Mouse (Mus musculus): ENCODE measurements around the gene Tpst1. TPM values are rescaled to one million over a fixed set of nuclear protein-coding genes. Genes with fewer than 3 reads are reported as not detected.

The Tpst1 gene
- polyA plus RNA-seq, 1 experiment from 2014 or later: 57.0 TPM

DNA sequence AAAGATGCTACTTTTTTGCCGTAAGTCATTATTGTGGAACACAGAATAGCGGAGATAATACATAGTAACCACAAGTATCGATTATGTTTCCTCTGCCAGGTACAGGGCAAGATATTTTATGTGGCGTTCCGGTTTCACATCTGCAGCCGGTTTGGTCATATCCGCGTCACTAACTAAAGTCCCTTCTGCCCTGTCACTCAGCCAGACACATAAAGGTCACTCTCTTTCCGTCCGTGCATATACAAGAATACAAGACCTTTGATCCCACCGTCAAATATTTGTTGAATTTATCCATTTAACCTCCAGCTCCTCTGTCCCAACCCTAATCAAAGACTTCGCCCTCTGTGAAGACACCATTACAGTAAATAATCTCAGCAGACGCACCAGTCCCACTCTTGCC lies 63.5 kb downstream of the Tpst1 start:
- no peak overlapping the region for H3K4me2 ChIP-seq (ENCODE audit: low read depth)
- no peaks in the 10 kb centered on the region for H3K27me3 ChIP-seq (ENCODE audit: control insufficient read depth, insufficient read depth, low read length)
- no peak for DNase-seq (ENCODE audit: low spot score)
- H3K4me1 ChIP-seq (ENCODE audit: control insufficient read depth, insufficient read depth, low read length): no peaks in the 10 kb centered on the region
- H3K36me3 ChIP-seq (ENCODE audit: control insufficient read depth, insufficient read depth, low read length): no peaks in the 10 kb centered on the region
- no peak overlapping the region for H3K4me3 ChIP-seq (ENCODE audit: low read depth, low read length)
- H3K9me3 ChIP-seq (ENCODE audit: control insufficient read depth, low read length): no peaks in the 10 kb centered on the region
- H3K9ac ChIP-seq (ENCODE audit: low read length): no peak overlapping the region
- WGBS: 95% methylated on average over 13 of the region's 13 CpGs
- ATAC-seq (ENCODE audit: insufficient read depth, low FRiP score, low TSS enrichment): no peak
- H3K27ac ChIP-seq (ENCODE audit: low read depth, low read length): no peak overlapping the region

DNA sequence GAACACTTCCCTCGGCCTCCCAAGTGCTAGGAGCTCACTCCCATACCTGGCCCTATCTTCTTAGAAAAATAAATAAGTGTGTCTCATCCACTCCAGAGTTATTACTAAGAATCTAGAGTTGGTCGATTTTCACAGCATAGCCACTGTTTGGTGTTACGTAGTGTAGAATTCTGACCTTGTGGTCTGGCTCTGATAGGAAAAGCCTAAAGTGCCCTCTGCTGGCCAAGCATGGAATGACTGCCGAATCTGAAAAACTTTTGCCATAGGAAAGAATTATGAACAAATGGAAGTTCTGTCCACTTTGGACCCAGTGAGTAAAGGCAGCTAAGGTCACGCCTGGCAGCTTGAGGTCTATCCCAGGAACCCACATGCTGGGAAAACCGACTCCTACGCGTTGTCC lies 66.3 kb downstream of the Tpst1 start:
- H3K4me3 ChIP-seq (ENCODE audit: low read depth, low read length): no peak overlapping the region
- H3K27ac ChIP-seq (ENCODE audit: low read depth, low read length): no peak overlapping the region
- ATAC-seq (ENCODE audit: insufficient read depth, low FRiP score, low TSS enrichment): no peak
- peak; percentile 71 for DNase-seq (ENCODE audit: low spot score)
- no peak overlapping the region for H3K4me2 ChIP-seq (ENCODE audit: low read depth)
- H3K9me3 ChIP-seq (ENCODE audit: control insufficient read depth, low read length): no peaks in the 10 kb centered on the region
- WGBS: 31% methylated on average over 8 of the region's 8 CpGs
- H3K9ac ChIP-seq (ENCODE audit: low read length): no peak overlapping the region
- no peaks in the 10 kb centered on the region for H3K36me3 ChIP-seq (ENCODE audit: control insufficient read depth, insufficient read depth, low read length)
- no peaks in the 10 kb centered on the region for H3K27me3 ChIP-seq (ENCODE audit: control insufficient read depth, insufficient read depth, low read length)
- H3K4me1 ChIP-seq (ENCODE audit: control insufficient read depth, insufficient read depth, low read length): no peaks in the 10 kb centered on the region

- Histone ChIP-seq H3K4me2 (ENCODE audit: low read depth) (no peak overlapping the region), H3K9me3 (ENCODE audit: control insufficient read depth, low read length) (no peaks in the 10 kb centered on the region), H3K27me3 (ENCODE audit: control insufficient read depth, insufficient read depth, low read length) (no peaks in the 10 kb centered on the region), H3K4me1 (ENCODE audit: control insufficient read depth, insufficient read depth, low read length) (peaks cover 5% of the 10 kb centered on the region; the same call in 1 of the 2 replicates), H3K9ac (ENCODE audit: low read length) (no peak overlapping the region), H3K36me3 (ENCODE audit: control insufficient read depth, insufficient read depth, low read length) (no peaks in the 10 kb centered on the region), H3K27ac (ENCODE audit: low read depth, low read length) (no peak overlapping the region), H3K4me3 (ENCODE audit: low read depth, low read length) (no peak overlapping the region)
- WGBS: 83% methylated on average over 5 of the region's 5 CpGs
- no peak for ATAC-seq (ENCODE audit: insufficient read depth, low FRiP score, low TSS enrichment)
- DNase-seq (ENCODE audit: low spot score): no peak
Observed at GRCm38 (mm10) chr5:130141138-130141537, 68.0 kb downstream of the Tpst1 start.

DNA sequence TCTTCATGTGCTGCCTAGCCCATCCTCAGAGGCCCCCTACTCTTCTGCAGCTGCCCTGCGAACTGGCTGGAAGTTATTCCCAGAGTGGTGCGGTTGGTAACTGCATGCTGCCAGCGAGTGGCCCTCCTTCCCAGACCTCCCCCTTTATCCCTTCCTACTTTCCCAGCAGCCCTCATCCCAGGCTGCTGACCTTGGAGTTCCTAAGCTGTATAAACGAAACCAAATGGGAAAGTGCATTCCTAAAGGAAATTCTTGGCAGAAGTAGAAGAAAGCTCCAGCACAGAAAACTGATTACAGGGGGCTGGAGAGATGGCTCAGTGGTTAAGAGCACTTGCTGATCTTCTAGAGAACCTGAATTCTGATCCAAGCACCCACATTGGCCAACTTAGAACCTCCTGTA lies 68.9 kb downstream of the Tpst1 start:
- H3K4me3 ChIP-seq (ENCODE audit: low read depth, low read length): no peak overlapping the region
- H3K4me1 ChIP-seq (ENCODE audit: control insufficient read depth, insufficient read depth, low read length): peaks cover 5% of the 10 kb centered on the region; the same call in 1 of the 2 replicates
- H3K36me3 ChIP-seq (ENCODE audit: control insufficient read depth, insufficient read depth, low read length): no peaks in the 10 kb centered on the region
- H3K9ac ChIP-seq (ENCODE audit: low read length): no peak overlapping the region
- H3K9me3 ChIP-seq (ENCODE audit: control insufficient read depth, low read length): no peaks in the 10 kb centered on the region
- 57% methylated on average over 4 of the region's 4 CpGs for WGBS
- DNase-seq (ENCODE audit: low spot score) (no peak), ATAC-seq (ENCODE audit: insufficient read depth, low FRiP score, low TSS enrichment) (no peak)
- H3K27ac ChIP-seq (ENCODE audit: low read depth, low read length): no peak overlapping the region
- no peak overlapping the region for H3K4me2 ChIP-seq (ENCODE audit: low read depth)
- H3K27me3 ChIP-seq (ENCODE audit: control insufficient read depth, insufficient read depth, low read length): no peaks in the 10 kb centered on the region

DNA sequence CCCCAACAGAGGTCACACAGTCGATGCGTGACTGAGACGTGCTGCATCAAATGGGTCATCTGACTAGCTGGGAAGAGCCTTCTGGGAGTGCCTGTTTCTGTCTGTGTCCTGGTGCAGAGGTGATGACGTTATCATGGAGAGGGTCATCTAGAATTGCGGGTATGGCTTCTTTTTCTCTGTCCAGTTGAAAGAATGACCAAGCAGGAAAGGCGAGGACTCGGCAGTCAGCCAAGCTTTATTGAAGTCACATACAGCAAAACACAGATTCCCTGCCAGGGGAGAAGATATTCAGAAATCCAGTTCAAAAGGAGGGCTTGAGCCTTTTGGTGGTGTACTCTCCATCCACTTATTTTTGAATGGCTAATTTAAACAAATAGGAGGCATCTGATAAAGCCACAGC lies 70.0 kb downstream of the Tpst1 start:
- no peaks in the 10 kb centered on the region for H3K36me3 ChIP-seq (ENCODE audit: control insufficient read depth, insufficient read depth, low read length)
- no peak overlapping the region for H3K9ac ChIP-seq (ENCODE audit: low read length)
- DNase-seq (ENCODE audit: low spot score) (no peak), ATAC-seq (ENCODE audit: insufficient read depth, low FRiP score, low TSS enrichment) (no peak)
- no peaks in the 10 kb centered on the region for H3K27me3 ChIP-seq (ENCODE audit: control insufficient read depth, insufficient read depth, low read length)
- no peak overlapping the region for H3K4me2 ChIP-seq (ENCODE audit: low read depth)
- H3K4me3 ChIP-seq (ENCODE audit: low read depth, low read length): no peak overlapping the region
- WGBS: 93% methylated on average over 7 of the region's 7 CpGs
- H3K4me1 ChIP-seq (ENCODE audit: control insufficient read depth, insufficient read depth, low read length): peaks cover 5% of the 10 kb centered on the region; the same call in 1 of the 2 replicates
- no peak overlapping the region for H3K27ac ChIP-seq (ENCODE audit: low read depth, low read length)
- no peaks in the 10 kb centered on the region for H3K9me3 ChIP-seq (ENCODE audit: control insufficient read depth, low read length)

DNA sequence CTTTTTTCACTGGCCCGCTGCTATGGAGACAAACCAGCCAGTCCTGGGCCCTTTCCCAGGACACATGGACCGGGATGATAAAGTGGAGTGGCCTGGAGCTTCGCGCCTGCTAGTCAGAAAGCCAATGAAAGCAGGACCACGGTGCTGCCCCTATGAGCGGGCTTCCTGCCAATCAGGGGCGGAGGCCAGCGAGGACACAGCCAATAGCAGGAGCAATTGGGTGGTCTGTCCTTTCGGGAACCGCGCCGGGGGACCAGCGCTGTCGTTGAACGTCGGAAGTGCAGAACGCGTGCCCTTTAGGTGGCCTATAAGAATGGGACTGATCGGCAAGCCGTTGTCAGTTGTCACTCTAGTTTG lies 70.8 kb downstream of the Tpst1 start:
- H3K27ac ChIP-seq (ENCODE audit: low read depth, low read length): peak overlapping the region; percentile 69
- H3K9me3 ChIP-seq (ENCODE audit: control insufficient read depth, low read length): no peaks in the 10 kb centered on the region
- WGBS: 2% methylated on average over 20 of the region's 20 CpGs

GRCm38 (mm10) chr5:130144334-130145312 lies 71.5 kb downstream of the Tpst1 start, which contains the start of gene Kctd7:
Kctd7 (plus strand) TSS chr5:130144861.
- Histone ChIP-seq H3K27ac (ENCODE audit: low read depth, low read length) (peak within 1 kb of the TSS; percentile 69), H3K9me3 (ENCODE audit: control insufficient read depth, low read length) (no peaks in the 10 kb centered on the region), H3K4me3 (ENCODE audit: low read depth, low read length) (peak within 1 kb of the TSS; percentile 51), H3K4me2 (ENCODE audit: low read depth) (peak within 1 kb of the TSS; percentile 79), H3K4me1 (ENCODE audit: control insufficient read depth, insufficient read depth, low read length) (peaks cover 5% of the 10 kb centered on the region; the same call in 1 of the 2 replicates), H3K27me3 (ENCODE audit: control insufficient read depth, insufficient read depth, low read length) (no peaks in the 10 kb centered on the region), H3K9ac (ENCODE audit: low read length) (peak within 1 kb of the TSS; percentile 62), H3K36me3 (ENCODE audit: control insufficient read depth, insufficient read depth, low read length) (no peaks in the 10 kb centered on the region)
- under 1% methylated on average over 66 of the region's 66 CpGs for WGBS
- ATAC-seq (ENCODE audit: insufficient read depth, low FRiP score, low TSS enrichment) (peak; percentile 97), DNase-seq (ENCODE audit: low spot score) (peak; percentile 94)

More for the DNA sequence above, 70.8 kb downstream of the Tpst1 start:
- Histone ChIP-seq H3K36me3 (ENCODE audit: control insufficient read depth, insufficient read depth, low read length) (no peaks in the 10 kb centered on the region), H3K9ac (ENCODE audit: low read length) (peak overlapping the region; percentile 33), H3K4me3 (ENCODE audit: low read depth, low read length) (peak overlapping the region; percentile 51), H3K4me2 (ENCODE audit: low read depth) (peak overlapping the region; percentile 79), H3K4me1 (ENCODE audit: control insufficient read depth, insufficient read depth, low read length) (peaks cover 5% of the 10 kb centered on the region; the same call in 1 of the 2 replicates), H3K27me3 (ENCODE audit: control insufficient read depth, insufficient read depth, low read length) (no peaks in the 10 kb centered on the region)
- DNase-seq (ENCODE audit: low spot score) (peak; percentile 82), ATAC-seq (ENCODE audit: insufficient read depth, low FRiP score, low TSS enrichment) (peak; percentile 58)

GRCm38 (mm10) chr5:130145961-130146360 lies 72.8 kb downstream of the Tpst1 start:
- ATAC-seq (ENCODE audit: insufficient read depth, low FRiP score, low TSS enrichment) (no peak), DNase-seq (ENCODE audit: low spot score) (no peak)
- no peaks in the 10 kb centered on the region for H3K27me3 ChIP-seq (ENCODE audit: control insufficient read depth, insufficient read depth, low read length)
- H3K36me3 ChIP-seq (ENCODE audit: control insufficient read depth, insufficient read depth, low read length): no peaks in the 10 kb centered on the region
- WGBS: 88% methylated on average over 8 of the region's 8 CpGs
- H3K27ac ChIP-seq (ENCODE audit: low read depth, low read length): no peak overlapping the region
- no peaks in the 10 kb centered on the region for H3K9me3 ChIP-seq (ENCODE audit: control insufficient read depth, low read length)
- no peak overlapping the region for H3K9ac ChIP-seq (ENCODE audit: low read length)
- no peak overlapping the region for H3K4me3 ChIP-seq (ENCODE audit: low read depth, low read length)
- H3K4me2 ChIP-seq (ENCODE audit: low read depth): no peak overlapping the region; the same call in 1 of the 2 replicates
- peaks cover 5% of the 10 kb centered on the region; the same call in 1 of the 2 replicates for H3K4me1 ChIP-seq (ENCODE audit: control insufficient read depth, insufficient read depth, low read length)
